Mouse (Mus musculus): ENCODE data around the gene Tpst2. TPM values are rescaled to one million over a fixed set of nuclear protein-coding genes. Genes with fewer than 3 reads are reported as not detected.

The Tpst2 gene
- total and polyA plus RNA-seq, 3 experiments: 32.9 to 156 (median 55.7) TPM

DNA sequence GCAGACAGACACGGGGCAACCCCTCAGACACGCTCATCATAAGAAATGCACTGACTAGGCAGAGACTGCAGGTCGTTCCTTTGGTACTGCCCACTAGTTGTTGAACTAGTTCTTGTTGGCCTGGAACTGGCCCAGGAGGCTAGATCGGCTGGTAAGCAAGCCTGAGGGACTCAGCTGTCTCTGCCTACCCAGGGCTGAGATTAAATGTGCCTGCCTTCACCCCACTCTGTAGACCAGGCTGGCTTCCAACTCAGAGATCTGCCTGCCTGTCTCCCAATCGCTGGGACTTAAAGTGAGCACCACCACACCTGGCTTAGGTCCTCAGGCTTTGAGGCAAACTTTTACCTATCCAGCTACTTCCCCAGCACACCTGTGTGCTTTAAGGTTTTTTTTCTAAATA is 43.9 kb downstream of the Tpst2 start:
- no peaks in the 10 kb centered on the region for H3K27me3 ChIP-seq (ENCODE audit: insufficient read depth, low read length)
- H3K4me1 ChIP-seq (ENCODE audit: insufficient read depth, low read depth, low read length): peaks cover 38% of the 10 kb centered on the region
- TF ChIP-seq GATA1 (IDR thresholded peaks at IDR 0.05; ENCODE audit: borderline replicate concordance, low read length) (no peak), TAL1 (conservative IDR thresholded peaks at IDR 0.05; ENCODE audit: low read depth, low read length) (no peak), GATA2 (IDR thresholded peaks at IDR 0.05; ENCODE audit: borderline replicate concordance, low read depth, low read length) (no peak), CTCF (IDR thresholded peaks at IDR 0.05; ENCODE audit: low read depth, low read length) (no peak), POLR2AphosphoS5 (IDR thresholded peaks at IDR 0.05; ENCODE audit: insufficient replicate concordance, low read depth, low read length) (no peak)
- peaks cover 22% of the 10 kb centered on the region for H3K36me3 ChIP-seq (replicated peaks)
- H3K9me3 ChIP-seq (replicated peaks): no peaks in the 10 kb centered on the region; the same call in 1 of the 2 replicates
- H3K4me3 ChIP-seq (ENCODE audit: low read depth, low read length): no peak overlapping the region
- DNase-seq (ENCODE audit: low spot score) (no peak), ATAC-seq (ENCODE audit: extremely low read depth, insufficient number of reproducible peaks, low FRiP score, poor library complexity, severe bottlenecking) (no peak)

DNA sequence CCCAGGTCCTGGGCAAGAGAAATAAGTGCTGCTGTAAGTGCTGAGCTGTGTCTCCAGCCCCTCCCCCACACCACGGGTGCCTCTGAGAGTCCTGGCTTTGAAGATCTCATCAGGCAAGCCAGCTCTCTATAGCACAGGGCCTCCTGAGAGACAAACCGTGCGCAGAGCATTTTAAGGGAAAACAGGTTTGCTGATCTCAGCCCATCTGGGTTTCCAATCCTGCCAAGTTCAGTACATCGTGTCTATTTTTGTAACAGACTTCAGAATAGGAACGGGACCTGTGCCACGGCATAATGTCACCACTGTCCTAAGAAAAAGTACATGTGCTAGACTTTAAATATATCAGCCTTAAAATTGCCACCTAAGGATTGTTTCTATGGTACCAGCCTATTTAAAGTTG is 44.4 kb downstream of the Tpst2 start:
- Histone ChIP-seq H3K9me3 (replicated peaks) (no peaks in the 10 kb centered on the region; the same call in 1 of the 2 replicates), H3K4me1 (ENCODE audit: insufficient read depth, low read depth, low read length) (peaks cover 40% of the 10 kb centered on the region), H3K4me3 (ENCODE audit: low read depth, low read length) (no peak overlapping the region), H3K36me3 (replicated peaks) (peaks cover 16% of the 10 kb centered on the region), H3K27me3 (ENCODE audit: insufficient read depth, low read length) (no peaks in the 10 kb centered on the region)
- DNase-seq (ENCODE audit: low spot score) (no peak), ATAC-seq (ENCODE audit: extremely low read depth, insufficient number of reproducible peaks, low FRiP score, poor library complexity, severe bottlenecking) (no peak)
- TF ChIP-seq GATA1 (IDR thresholded peaks at IDR 0.05; ENCODE audit: borderline replicate concordance, low read length): no peak
- no peak for TF ChIP-seq GATA2 (IDR thresholded peaks at IDR 0.05; ENCODE audit: borderline replicate concordance, low read depth, low read length)
- no peak for TF ChIP-seq TAL1 (conservative IDR thresholded peaks at IDR 0.05; ENCODE audit: low read depth, low read length)
- no peak for TF ChIP-seq POLR2AphosphoS5 (IDR thresholded peaks at IDR 0.05; ENCODE audit: insufficient replicate concordance, low read depth, low read length)

DNA sequence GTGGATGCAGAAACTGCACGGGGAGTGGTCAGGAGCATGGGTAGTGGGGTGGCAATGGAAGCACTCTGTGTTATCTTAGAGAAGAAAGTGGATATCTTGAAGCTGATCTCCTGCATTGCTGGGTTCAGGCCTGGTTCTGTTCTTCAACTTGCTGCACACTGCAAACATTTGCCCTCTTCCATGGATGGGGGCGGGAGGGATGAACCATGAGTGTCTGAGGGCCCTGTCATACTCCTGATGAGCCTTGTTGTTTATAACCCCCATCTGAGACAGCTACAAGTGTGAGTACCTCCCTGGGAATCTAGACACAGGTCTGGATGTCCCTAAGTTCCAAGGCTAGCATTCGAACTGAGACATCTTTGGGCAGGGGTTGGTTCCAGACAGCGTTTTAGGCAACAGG is 44.9 kb downstream of the Tpst2 start:
- TF ChIP-seq GATA2 (IDR thresholded peaks at IDR 0.05; ENCODE audit: borderline replicate concordance, low read depth, low read length) (no peak), CTCF (IDR thresholded peaks at IDR 0.05; ENCODE audit: low read depth, low read length) (no peak), GATA1 (IDR thresholded peaks at IDR 0.05; ENCODE audit: borderline replicate concordance, low read length) (no peak), POLR2AphosphoS5 (IDR thresholded peaks at IDR 0.05; ENCODE audit: insufficient replicate concordance, low read depth, low read length) (no peak), TAL1 (conservative IDR thresholded peaks at IDR 0.05; ENCODE audit: low read depth, low read length) (no peak)
- H3K4me1 ChIP-seq (ENCODE audit: insufficient read depth, low read depth, low read length): peaks cover 40% of the 10 kb centered on the region
- DNase-seq (ENCODE audit: low spot score) (no peak), ATAC-seq (ENCODE audit: extremely low read depth, insufficient number of reproducible peaks, low FRiP score, poor library complexity, severe bottlenecking) (no peak)
- H3K4me3 ChIP-seq (ENCODE audit: low read depth, low read length): no peak overlapping the region
- H3K27me3 ChIP-seq (ENCODE audit: insufficient read depth, low read length): no peaks in the 10 kb centered on the region
- H3K36me3 ChIP-seq (replicated peaks): peaks cover 12% of the 10 kb centered on the region
- no peaks in the 10 kb centered on the region; the same call in 1 of the 2 replicates for H3K9me3 ChIP-seq (replicated peaks)

DNA sequence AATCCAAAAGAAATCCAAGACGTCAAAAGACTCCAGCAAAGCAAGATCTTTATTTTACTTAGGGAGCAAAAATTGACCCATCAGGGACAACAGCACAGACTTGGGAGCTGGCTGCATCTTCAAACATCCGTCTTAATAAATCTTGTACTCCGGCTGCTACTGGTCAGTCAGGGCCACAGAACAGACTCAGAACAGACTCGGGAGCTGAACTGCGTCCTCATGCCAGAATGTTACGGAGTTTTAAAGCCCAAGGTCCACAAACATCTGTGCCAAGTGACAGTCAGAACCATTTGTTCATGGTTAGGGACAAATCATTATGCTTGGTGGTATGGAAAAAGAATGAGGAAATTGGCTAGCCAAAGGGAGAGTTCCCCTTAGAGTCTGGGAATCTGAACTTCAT is 46.8 kb downstream of the Tpst2 start:
- H3K27me3 ChIP-seq (ENCODE audit: insufficient read depth, low read length): no peaks in the 10 kb centered on the region
- peaks cover 54% of the 10 kb centered on the region for H3K4me1 ChIP-seq (ENCODE audit: insufficient read depth, low read depth, low read length)
- no peak overlapping the region for H3K4me3 ChIP-seq (ENCODE audit: low read depth, low read length)
- no peak for ATAC-seq (ENCODE audit: extremely low read depth, insufficient number of reproducible peaks, low FRiP score, poor library complexity, severe bottlenecking)
- H3K36me3 ChIP-seq (replicated peaks): peaks cover 10% of the 10 kb centered on the region
- H3K9me3 ChIP-seq (replicated peaks): no peaks in the 10 kb centered on the region; the same call in 1 of the 2 replicates
- no peak for TF ChIP-seq CTCF (IDR thresholded peaks at IDR 0.05; ENCODE audit: low read depth, low read length)
- no peak for TF ChIP-seq GATA2 (IDR thresholded peaks at IDR 0.05; ENCODE audit: borderline replicate concordance, low read depth, low read length)
- TF ChIP-seq GATA1 (IDR thresholded peaks at IDR 0.05; ENCODE audit: borderline replicate concordance, low read length): no peak
- TF ChIP-seq POLR2AphosphoS5 (IDR thresholded peaks at IDR 0.05; ENCODE audit: insufficient replicate concordance, low read depth, low read length): no peak
- TF ChIP-seq TAL1 (conservative IDR thresholded peaks at IDR 0.05; ENCODE audit: low read depth, low read length): no peak
- no peak for DNase-seq (ENCODE audit: low spot score)

DNA sequence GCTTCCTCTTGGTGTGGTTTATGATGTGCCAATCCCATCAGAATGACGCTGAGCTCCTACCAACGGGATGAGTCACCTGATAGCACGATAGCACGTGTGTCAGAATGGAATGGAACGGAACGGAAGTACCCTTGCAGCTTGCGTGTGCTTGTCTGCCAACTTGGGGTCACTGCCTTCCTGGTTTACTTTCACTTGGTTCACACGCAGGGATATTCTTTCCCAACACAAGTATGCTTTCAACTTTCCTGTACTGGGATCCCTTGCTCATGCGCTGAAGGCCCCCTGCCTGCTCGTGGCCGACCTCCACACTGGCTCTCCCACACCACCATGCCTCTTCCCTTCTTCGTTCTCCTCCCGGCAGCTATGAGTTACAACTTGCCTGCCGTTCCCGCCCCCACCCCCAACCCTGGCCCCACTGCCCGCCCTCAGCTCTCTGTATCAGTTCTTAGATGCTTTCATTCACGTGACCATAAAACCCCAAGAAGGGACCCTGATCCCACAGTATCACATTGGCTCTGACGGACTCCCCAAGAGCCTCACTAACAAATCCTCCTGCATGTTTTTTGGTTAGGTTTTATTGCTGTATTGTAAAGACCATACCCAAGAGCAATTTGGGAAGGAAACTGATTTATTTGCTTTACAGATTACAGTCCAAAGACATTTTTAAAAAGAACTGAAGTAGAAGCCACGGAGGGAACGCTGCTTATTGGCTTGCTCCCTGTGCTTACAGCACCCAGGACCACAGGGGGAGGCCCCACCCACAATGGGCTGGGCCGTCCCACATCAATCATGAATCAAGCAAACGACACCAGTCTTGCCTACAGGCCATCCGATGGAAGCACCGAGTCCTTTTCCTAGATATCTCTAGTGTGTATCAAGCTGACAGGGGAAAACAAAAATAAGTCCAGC is 48.4 kb downstream of the Tpst2 start:
- Histone ChIP-seq H3K4me3 (ENCODE audit: low read depth, low read length) (peak overlapping the region; percentile 100; the same call in 1 of the 2 replicates), H3K27me3 (ENCODE audit: insufficient read depth, low read length) (no peaks in the 10 kb centered on the region), H3K36me3 (replicated peaks) (peaks cover 26% of the 10 kb centered on the region), H3K9me3 (replicated peaks) (no peaks in the 10 kb centered on the region; the same call in 1 of the 2 replicates), H3K4me1 (ENCODE audit: insufficient read depth, low read depth, low read length) (peaks cover 52% of the 10 kb centered on the region)
- TF ChIP-seq GATA1 (IDR thresholded peaks at IDR 0.05; ENCODE audit: borderline replicate concordance, low read length) (no peak), TAL1 (conservative IDR thresholded peaks at IDR 0.05; ENCODE audit: low read depth, low read length) (no peak)
- ATAC-seq (ENCODE audit: extremely low read depth, insufficient number of reproducible peaks, low FRiP score, poor library complexity, severe bottlenecking) (peak; percentile 86), DNase-seq (ENCODE audit: low spot score) (peak; percentile 77)

DNA sequence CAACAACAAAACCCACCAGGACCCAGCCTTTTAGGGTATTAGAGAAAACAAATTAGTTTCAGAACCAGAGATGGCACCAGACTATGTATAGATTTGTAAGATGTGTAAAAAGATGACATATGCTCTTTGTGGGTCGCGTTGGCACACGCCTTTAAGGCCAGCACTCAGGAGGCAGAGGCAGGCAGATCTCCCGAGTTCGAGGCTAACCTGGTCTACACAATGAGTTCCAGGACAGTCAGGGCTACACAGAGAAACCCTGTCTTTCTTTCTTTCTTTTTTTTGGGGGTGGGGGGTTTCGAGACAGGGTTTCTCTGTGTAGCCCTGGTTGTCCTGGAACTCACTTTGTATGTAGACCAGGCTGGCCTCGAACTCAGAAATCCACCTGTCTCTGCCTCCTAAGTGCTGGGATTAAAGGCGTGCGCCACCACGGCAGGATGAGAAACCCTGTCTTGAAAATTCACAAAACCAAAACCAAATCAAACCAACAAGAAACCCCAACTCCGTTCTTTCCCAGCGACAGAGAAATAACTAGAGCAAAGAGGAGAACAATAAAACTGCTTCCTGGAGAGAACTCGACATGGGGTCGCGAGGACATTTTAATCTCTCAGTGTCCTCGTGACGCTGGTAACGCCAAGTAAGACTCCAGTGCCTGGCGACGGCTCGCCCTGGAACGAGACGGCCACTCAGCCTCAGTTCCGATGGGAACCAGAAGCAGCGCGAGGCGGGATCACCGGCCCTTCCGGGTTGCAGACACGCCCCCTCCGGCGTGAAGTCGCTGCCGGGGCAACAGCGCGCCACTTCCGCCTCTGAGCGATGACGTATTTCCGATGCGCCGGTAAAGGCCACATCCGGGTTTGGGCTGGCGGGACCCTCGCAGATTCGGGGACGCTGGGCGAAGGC is 49.3 kb downstream of the Tpst2 start, which contains the start of gene Tfip11:
Tfip11 (plus strand) TSS at position 813 of the 900 bp plus-strand sequence.
- DNase-seq (ENCODE audit: low spot score): peak; percentile 90
- H3K36me3 ChIP-seq (replicated peaks): peaks cover 35% of the 10 kb centered on the region
- peak within 1 kb of the TSS; percentile 100 for H3K4me3 ChIP-seq (ENCODE audit: low read depth, low read length)
- ATAC-seq (ENCODE audit: extremely low read depth, insufficient number of reproducible peaks, low FRiP score, poor library complexity, severe bottlenecking): peak; percentile 74
- no peaks in the 10 kb centered on the region; the same call in 1 of the 2 replicates for H3K9me3 ChIP-seq (replicated peaks)
- peaks cover 50% of the 10 kb centered on the region for H3K4me1 ChIP-seq (ENCODE audit: insufficient read depth, low read depth, low read length)
- H3K27me3 ChIP-seq (ENCODE audit: insufficient read depth, low read length): no peaks in the 10 kb centered on the region
- TF ChIP-seq GATA2 (IDR thresholded peaks at IDR 0.05; ENCODE audit: borderline replicate concordance, low read depth, low read length): no peak

Measured in G1E (cell line).